Mouse (Mus musculus): Measurements from ENCODE around the gene Aqp5.
A peak's percentile ranks its signal among the peaks of the same experiment; 100 is the strongest.

Aqp5 gene

GRCm38 (mm10) chr15:99596841-99597240, 6.3 kb downstream of the Aqp5 start:
- no peak for DNase-seq (ENCODE audit: low read depth)

- no peak for DNase-seq (ENCODE audit: low read depth)
Observed at GRCm38 (mm10) chr15:99597596-99597995, 7.0 kb downstream of the Aqp5 start.

GRCm38 (mm10) chr15:99599245-99600070, 8.9 kb downstream of the Aqp5 start:
- DNase-seq (ENCODE audit: low read depth): no peak

- no peak for DNase-seq (ENCODE audit: low read depth)
Observed at GRCm38 (mm10) chr15:99600986-99601822, 10.6 kb downstream of the Aqp5 start, which contains the start of gene Aqp6. Aqp6 (plus strand) TSS chr15:99601400.

GRCm38 (mm10) chr15:99601823-99602120, 11.2 kb downstream of the Aqp5 start:
- no peak for DNase-seq (ENCODE audit: low read depth)

GRCm38 (mm10) chr15:99602206-99602820, 11.7 kb downstream of the Aqp5 start:
- no peak for DNase-seq (ENCODE audit: low read depth)

- no peak for DNase-seq (ENCODE audit: low read depth)
Observed at GRCm38 (mm10) chr15:99603216-99603615, 12.6 kb downstream of the Aqp5 start.

GRCm38 (mm10) chr15:99605595-99605994, 15.0 kb downstream of the Aqp5 start:
- DNase-seq (ENCODE audit: low read depth): no peak

GRCm38 (mm10) chr15:99606515-99606914, 15.9 kb downstream of the Aqp5 start:
- no peak for DNase-seq (ENCODE audit: low read depth)

GRCm38 (mm10) chr15:99607388-99608113, 17.0 kb downstream of the Aqp5 start:
- DNase-seq (ENCODE audit: low read depth): no peak

GRCm38 (mm10) chr15:99608382-99609125, 18.0 kb downstream of the Aqp5 start:
- DNase-seq (ENCODE audit: low read depth): no peak

GRCm38 (mm10) chr15:99611563-99611962, 21.0 kb downstream of the Aqp5 start:
- DNase-seq (ENCODE audit: low read depth): no peak

- DNase-seq (ENCODE audit: low read depth): no peak
Observed at GRCm38 (mm10) chr15:99614273-99614672, 23.7 kb downstream of the Aqp5 start.

GRCm38 (mm10) chr15:99614753-99615152, 24.2 kb downstream of the Aqp5 start:
- DNase-seq (ENCODE audit: low read depth): no peak

- DNase-seq (ENCODE audit: low read depth): no peak
Observed at GRCm38 (mm10) chr15:99615246-99615645, 24.7 kb downstream of the Aqp5 start.

- no peak for DNase-seq (ENCODE audit: low read depth)
Observed at GRCm38 (mm10) chr15:99618595-99618994, 28.0 kb downstream of the Aqp5 start.

GRCm38 (mm10) chr15:99619821-99620220, 29.2 kb downstream of the Aqp5 start:
- no peak for DNase-seq (ENCODE audit: low read depth)

- DNase-seq (ENCODE audit: low read depth): no peak
Observed at GRCm38 (mm10) chr15:99622063-99622462, 31.5 kb downstream of the Aqp5 start.

GRCm38 (mm10) chr15:99631618-99632017, 41.0 kb downstream of the Aqp5 start:
- peak; percentile 68 for DNase-seq (ENCODE audit: low read depth)

- DNase-seq (ENCODE audit: low read depth): no peak
Observed at GRCm38 (mm10) chr15:99634702-99635101, 44.1 kb downstream of the Aqp5 start.

GRCm38 (mm10) chr15:99637405-99638123, 47.0 kb downstream of the Aqp5 start:
- DNase-seq (ENCODE audit: low read depth): no peak
